Mouse (Mus musculus) mature B cell (primary cell): ENCODE data around the gene Gapvd1.
"Not testable (repeated sequence)": the region's sequence is repeated elsewhere in the genome, so short reads cannot be mapped to it uniquely, and the experiment has no call there.

Source experiments
- in situ Hi-C: fragments of 300-500 bp; cut with MboI; formaldehyde crosslinking; loops from 2 replicates; pipeline ENCODE4 v1.14.3; 2019

Gapvd1 gene

GRCm38 (mm10) chr2:34771368-34772226 is 16.6 kb upstream of the Gapvd1 start, which contains the start of gene Hspa5:
Gene Hspa5, plus strand, starts transcription at chr2:34771970.
- in situ Hi-C loops: no loop called here

- in situ Hi-C loops: no loop called here
These were observed 15.9 kb upstream of the Gapvd1 start for GRCm38 (mm10) chr2:34770951-34771350.

GRCm38 (mm10) chr2:34770049-34770448 is 15.0 kb upstream of the Gapvd1 start:
- in situ Hi-C loops: no loop called here

GRCm38 (mm10) chr2:34764801-34765200 is 9.8 kb upstream of the Gapvd1 start:
- in situ Hi-C loops: no loop called here

- in situ Hi-C loops: no loop called here
These were observed 7.8 kb upstream of the Gapvd1 start for GRCm38 (mm10) chr2:34762872-34763271.

- in situ Hi-C loops: no loop called here
These were observed 7.1 kb upstream of the Gapvd1 start for GRCm38 (mm10) chr2:34762174-34762573.

GRCm38 (mm10) chr2:34761272-34761671 is 6.2 kb upstream of the Gapvd1 start:
- in situ Hi-C loops: not testable (repeated sequence)

GRCm38 (mm10) chr2:34757341-34757740 is 2.3 kb upstream of the Gapvd1 start:
- in situ Hi-C loops: no loop called here

- in situ Hi-C loops: no loop called here
These were observed 1.1 kb downstream of the Gapvd1 start for GRCm38 (mm10) chr2:34753811-34754550.

- in situ Hi-C loops: no loop called here
These were observed 4.8 kb downstream of the Gapvd1 start for GRCm38 (mm10) chr2:34750245-34750644.

GRCm38 (mm10) chr2:34748479-34748878 is 6.6 kb downstream of the Gapvd1 start:
- in situ Hi-C loops: no loop called here

GRCm38 (mm10) chr2:34745673-34746072 is 9.4 kb downstream of the Gapvd1 start:
- in situ Hi-C loops: no loop called here

GRCm38 (mm10) chr2:34744476-34744875 is 10.6 kb downstream of the Gapvd1 start:
- in situ Hi-C loops: no loop called here

GRCm38 (mm10) chr2:34742675-34743074 is 12.4 kb downstream of the Gapvd1 start:
- in situ Hi-C loops: no loop called here

GRCm38 (mm10) chr2:34741390-34742159 is 13.5 kb downstream of the Gapvd1 start:
- in situ Hi-C loops: no loop called here

GRCm38 (mm10) chr2:34739684-34740391 is 15.2 kb downstream of the Gapvd1 start:
- in situ Hi-C loops: no loop called here

- in situ Hi-C loops: no loop called here
These were observed 17.1 kb downstream of the Gapvd1 start for GRCm38 (mm10) chr2:34737911-34738310.

GRCm38 (mm10) chr2:34736626-34737025 is 18.4 kb downstream of the Gapvd1 start:
- in situ Hi-C loops: no loop called here

GRCm38 (mm10) chr2:34727045-34727728 is 27.8 kb downstream of the Gapvd1 start:
- in situ Hi-C loops: no loop called here

GRCm38 (mm10) chr2:34725269-34725668 is 29.8 kb downstream of the Gapvd1 start:
- in situ Hi-C loops: no loop called here

GRCm38 (mm10) chr2:34718196-34718595 is 36.8 kb downstream of the Gapvd1 start:
- in situ Hi-C loops: no loop called here
